Mouse (Mus musculus) ovary, postnatal 10 days (tissue): ENCODE results near the gene Dcaf12.

ENCODE experiments used
- DNase-seq: peaks from one replicate; pipeline ENCODE4 v3.0.0; 2022; ENCODE audit warnings: low spot score

Gene Dcaf12

DNA sequence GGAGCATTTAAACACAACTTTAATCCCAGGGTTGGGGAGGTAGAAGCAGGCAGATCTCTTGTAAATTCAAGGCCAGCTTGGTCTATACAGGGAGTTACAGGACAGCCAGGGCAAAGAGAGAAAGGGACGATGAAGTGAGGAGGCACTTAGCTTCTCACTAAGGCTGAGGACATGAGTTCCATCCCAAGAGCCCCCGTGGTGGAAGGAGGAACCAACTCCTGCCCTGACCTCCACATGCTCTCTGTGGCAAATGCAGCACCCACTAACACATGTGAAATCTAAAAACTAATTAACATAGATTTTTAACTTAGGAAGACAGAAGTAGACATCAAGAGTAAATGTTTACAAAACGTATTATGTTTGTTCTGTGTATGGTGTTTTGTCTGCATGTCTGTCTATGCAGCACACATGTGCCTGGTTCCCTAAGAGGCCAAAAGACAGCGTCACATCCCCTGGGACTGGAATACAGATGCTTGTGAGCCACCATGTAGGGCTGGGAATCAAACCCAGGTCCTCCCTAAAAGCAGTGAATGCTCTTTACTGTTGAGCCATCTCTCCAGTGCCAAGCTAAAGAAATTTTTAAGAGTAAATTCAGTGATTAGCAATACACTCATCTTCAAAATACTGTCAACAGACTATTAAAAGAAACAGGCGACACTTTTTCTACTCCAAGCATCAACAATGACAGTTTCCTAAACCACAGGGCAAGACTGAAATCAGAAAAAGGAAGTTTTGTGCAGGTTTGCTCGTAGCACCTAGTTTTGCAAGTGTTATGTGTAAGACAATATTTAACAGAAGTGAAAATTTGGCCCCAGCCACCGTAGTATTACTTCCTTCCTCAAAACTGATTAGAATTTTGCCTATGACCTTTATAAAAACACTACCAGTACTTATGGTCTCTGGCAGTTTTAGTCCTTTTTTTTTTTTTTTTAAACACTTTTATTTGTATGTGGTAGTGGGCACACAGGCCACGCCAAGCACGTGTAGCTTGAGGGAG lies 3.8 kb downstream of the Dcaf12 start:
- no peak for DNase-seq

- DNase-seq: no peak
Measured at GRCm38 (mm10) chr4:41307406-41307805, 7.3 kb downstream of the Dcaf12 start.

GRCm38 (mm10) chr4:41304302-41304701 lies 10.4 kb downstream of the Dcaf12 start:
- no peak for DNase-seq

GRCm38 (mm10) chr4:41303671-41304070 lies 11.0 kb downstream of the Dcaf12 start:
- no peak for DNase-seq

GRCm38 (mm10) chr4:41298976-41299375 lies 15.7 kb downstream of the Dcaf12 start:
- DNase-seq: no peak

GRCm38 (mm10) chr4:41295960-41296359 lies 18.7 kb downstream of the Dcaf12 start:
- DNase-seq: no peak

DNA sequence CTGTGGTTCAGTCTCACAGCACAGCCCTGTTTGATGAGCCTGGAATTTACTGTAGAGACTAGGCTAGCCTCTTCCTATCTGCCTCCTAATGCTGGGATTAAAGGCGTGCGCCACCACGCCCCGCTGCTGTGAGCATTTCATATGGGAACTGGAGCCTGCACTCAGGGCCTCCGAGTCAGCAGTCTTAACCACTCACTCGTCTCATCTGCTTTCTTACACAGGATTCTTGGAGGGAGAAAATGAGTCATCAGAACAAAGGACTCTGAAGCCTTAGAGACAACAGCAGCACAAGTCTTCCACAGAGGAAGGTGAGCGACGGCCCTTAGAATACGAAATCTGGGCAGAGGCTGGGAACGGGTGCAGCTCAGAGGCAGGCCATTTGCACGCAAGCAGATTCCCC lies 19.2 kb downstream of the Dcaf12 start:
- no peak for DNase-seq

- no peak for DNase-seq
Measured at GRCm38 (mm10) chr4:41293907-41294306, 20.8 kb downstream of the Dcaf12 start.

DNA sequence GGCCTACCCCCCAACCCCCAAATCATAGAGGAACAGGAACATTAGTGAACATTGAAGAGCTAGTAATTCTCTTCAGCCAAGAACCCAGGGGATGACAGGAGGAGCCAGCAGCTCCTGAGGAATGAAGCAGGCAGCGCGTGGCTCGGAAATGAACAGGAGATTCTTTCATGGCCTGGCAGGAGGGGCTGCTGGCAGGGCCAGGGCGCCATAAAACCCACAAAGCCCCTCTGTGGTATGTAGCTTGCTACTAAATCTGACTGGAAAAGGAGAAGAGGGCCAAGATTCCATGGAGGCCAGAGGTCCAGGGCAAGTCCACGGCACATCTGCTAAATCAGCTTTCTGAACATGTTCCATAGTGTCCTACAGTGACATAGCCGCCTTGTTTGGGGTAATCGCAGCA lies 24.9 kb downstream of the Dcaf12 start:
- DNase-seq: no peak

DNA sequence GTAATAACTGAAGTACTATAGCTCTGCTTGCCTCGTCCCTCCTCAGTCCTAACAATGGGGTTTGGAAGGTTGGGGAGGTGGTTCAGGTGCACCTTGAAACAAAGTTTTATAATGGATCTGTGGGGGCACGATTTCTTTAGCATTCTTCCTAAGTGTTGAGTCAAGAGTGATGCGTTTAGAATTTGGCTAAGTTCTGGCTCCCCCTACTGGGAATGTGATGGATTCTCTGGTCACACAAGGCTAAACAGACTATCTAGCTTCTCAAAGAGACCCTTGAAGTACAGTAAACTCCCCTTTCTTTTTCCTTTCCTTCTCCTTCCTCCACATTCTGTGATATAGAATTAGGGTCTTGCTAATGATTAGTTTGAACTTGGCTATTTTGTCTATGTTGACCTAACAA lies 28.3 kb downstream of the Dcaf12 start:
- DNase-seq: no peak

DNA sequence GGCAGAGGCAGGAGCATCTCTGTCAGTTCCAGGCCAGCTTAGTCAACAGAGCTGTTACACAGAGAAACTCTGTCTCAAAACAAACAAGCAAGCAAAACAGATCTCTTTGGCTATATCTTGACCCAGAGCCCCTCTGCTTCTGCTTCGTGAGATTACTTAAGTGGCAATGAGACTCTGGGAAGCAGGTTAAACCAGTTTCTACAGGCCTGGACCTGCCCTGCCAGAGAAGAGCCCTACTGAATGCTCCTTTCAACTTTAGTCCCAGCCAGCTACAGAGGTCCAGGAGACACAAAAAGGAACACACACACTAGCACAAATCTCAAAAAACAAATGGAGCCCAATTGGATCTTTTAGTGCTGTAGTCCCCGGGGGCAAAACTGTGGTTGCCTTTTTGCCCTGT lies 30.6 kb downstream of the Dcaf12 start:
- DNase-seq: no peak

GRCm38 (mm10) chr4:41275927-41276326 lies 38.8 kb downstream of the Dcaf12 start:
- no peak for DNase-seq

GRCm38 (mm10) chr4:41274980-41275850 lies 39.5 kb downstream of the Dcaf12 start, which contains the start of gene Ubap2:
TSS of gene Ubap2 (minus strand) at chr4:41275144.
- peak; percentile 97 for DNase-seq

- no peak for DNase-seq
Measured at GRCm38 (mm10) chr4:41274377-41274979, 40.2 kb downstream of the Dcaf12 start.

DNA sequence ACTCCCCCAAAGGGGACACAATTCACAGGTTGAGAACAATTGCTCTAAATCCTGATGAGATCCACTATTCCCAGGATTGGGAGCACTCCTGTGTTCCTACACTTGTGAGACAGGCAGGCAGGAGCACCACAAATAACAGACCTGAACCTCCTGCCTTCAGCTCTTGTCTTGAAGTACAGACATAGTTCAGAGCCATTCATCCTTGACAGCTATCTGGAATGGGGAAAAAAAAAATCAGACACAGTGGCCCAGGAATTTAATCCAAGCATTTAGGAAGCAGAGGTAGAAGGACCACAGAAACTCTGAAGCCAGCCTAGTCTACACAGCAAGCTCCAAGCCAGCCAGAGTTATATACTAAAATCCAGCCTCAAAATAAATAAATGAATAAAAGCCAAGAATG lies 46.6 kb downstream of the Dcaf12 start:
- no peak for DNase-seq

- no peak for DNase-seq
Measured at GRCm38 (mm10) chr4:41266350-41266749, 48.3 kb downstream of the Dcaf12 start.

DNA sequence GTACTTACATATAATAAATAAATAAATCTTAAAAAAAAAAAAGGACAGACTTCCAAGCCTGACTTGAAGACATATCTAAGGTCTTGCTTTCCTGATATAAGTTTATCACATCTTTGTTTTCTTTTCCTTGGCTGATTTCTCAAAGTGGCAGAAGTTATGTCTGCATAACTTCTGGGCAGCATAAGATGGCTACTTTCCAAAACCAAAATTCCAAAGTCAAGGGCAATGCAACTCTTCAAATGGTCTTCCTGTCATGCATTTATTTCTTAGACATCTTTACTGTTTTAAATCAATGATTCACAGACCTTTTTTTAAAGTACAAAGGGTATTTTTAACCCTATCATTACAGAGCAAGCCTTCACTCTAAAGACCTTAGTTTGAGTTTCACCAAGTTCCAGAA lies 54.0 kb downstream of the Dcaf12 start:
- no peak for DNase-seq

GRCm38 (mm10) chr4:41259019-41259418 lies 55.7 kb downstream of the Dcaf12 start:
- no peak for DNase-seq

DNA sequence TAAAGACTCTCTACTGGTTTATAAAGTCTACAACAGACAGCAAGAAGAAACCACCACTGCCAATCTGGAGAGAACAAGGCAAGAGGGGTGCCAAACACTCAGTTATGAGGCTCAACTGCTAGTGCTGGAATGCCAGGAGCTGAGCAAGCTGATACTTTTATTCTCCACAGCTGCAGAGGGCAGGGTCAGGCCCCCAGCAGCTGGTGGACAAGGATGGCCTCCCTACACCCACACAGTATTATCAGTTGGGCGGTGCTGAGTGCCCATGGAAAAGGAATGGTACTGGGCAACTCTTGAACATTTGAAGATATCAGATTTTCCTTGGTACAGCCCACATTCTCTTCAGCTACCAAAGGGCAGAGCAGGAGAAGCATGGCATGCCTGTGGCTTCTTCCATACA lies 56.9 kb downstream of the Dcaf12 start:
- no peak for DNase-seq

DNA sequence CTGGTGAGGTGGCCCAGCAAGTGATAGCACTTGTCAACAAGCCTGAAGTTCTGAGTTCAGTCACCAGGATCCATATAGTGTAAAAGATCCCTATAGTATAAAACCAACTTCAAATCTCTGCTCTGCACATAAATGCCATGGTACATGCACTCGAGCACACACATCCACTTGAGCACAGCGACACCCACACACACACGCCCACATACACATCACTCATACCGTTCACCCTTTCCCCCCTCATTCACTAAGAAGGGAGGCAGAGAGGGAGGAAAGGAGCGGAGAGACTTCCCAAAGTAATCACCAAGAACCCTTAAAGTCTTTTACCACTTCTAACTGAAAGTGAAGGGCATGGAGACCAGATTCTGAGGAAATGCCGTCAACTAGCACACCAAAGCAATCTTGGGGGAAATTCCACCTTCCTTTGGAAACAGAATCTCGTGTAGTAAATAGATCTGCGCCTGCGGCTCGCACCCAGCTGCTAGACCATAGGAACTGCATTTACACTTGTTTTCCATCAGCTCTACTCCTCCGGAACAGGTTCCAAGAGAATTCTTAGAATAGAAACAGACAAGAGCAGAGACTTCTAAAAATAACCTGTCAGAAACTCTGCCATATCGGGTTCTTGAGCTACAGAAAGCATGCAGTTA lies 59.0 kb downstream of the Dcaf12 start:
- DNase-seq: no peak

DNA sequence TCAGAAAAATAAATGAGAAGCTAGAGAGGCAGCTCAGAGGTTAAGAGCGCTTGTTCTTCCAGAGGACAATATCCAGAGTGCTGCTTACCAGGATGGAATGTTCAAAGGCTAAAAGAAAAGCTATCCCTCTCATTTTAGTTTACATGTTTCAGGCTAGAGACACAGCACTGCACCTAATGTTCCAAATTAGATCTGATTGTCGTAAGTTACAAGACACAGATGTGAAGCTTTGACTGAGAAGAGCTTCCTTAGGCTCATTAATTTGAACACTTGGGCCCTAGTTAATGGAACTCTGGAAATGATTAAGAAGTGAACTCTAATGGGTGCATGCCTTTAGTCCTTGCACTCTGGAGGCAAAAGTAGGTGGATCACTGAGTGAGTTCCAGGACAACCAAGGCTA lies 60.9 kb downstream of the Dcaf12 start:
- DNase-seq: no peak

- no peak for DNase-seq
Measured at GRCm38 (mm10) chr4:41245408-41245807, 69.3 kb downstream of the Dcaf12 start.
